Mouse (Mus musculus): Measurements from ENCODE around the gene Arl6ip6. TPM values are rescaled to one million over a fixed set of nuclear protein-coding genes. Genes with fewer than 3 reads are reported as not detected.

Arl6ip6 gene
- polyA plus RNA-seq (2015; fragmentation: Nextera tagmentation; extraction: Ambion mirVana) = 42.0 and 43.0 TPM in 2 replicates

GRCm38 (mm10) chr2:53191523-53192220 is at the start of gene Arl6ip6:
Gene Arl6ip6, plus strand, starts transcription at chr2:53191726.
- Histone ChIP-seq H3K9me3 (no peaks in the 10 kb centered on the region), H3K27ac (peak within 1 kb of the TSS; percentile 97), H3K4me3 (peak within 1 kb of the TSS; percentile 86), H3K36me3 (peaks cover 13% of the 10 kb centered on the region), H3K4me2 (peak within 1 kb of the TSS; percentile 61), H3K9ac (peak within 1 kb of the TSS; percentile 79), H3K4me1 (peaks cover 6% of the 10 kb centered on the region; the same call in 1 of the 2 replicates), H3K27me3 (no peaks in the 10 kb centered on the region)
- ATAC-seq (ENCODE audit: insufficient number of reproducible peaks, low FRiP score, low TSS enrichment, low read depth) = peak; percentile 86
- WGBS = under 1% methylated on average over 81 of the region's 82 CpGs

GRCm38 (mm10) chr2:53146852-53147251 is 44.7 kb upstream of the Arl6ip6 start:
- peaks cover 36% of the 10 kb centered on the region for H3K36me3 ChIP-seq

GRCm38 (mm10) chr2:53173966-53174365 is 17.6 kb upstream of the Arl6ip6 start:
- no peak for ATAC-seq (ENCODE audit: insufficient number of reproducible peaks, low FRiP score, low TSS enrichment, low read depth)
- no peak overlapping the region for H3K4me3 ChIP-seq
- H3K9me3 ChIP-seq = no peaks in the 10 kb centered on the region
- H3K27ac ChIP-seq = no peak overlapping the region
- peaks cover 19% of the 10 kb centered on the region for H3K36me3 ChIP-seq
- H3K9ac ChIP-seq = no peak overlapping the region
- no peak overlapping the region for H3K4me2 ChIP-seq
- no peaks in the 10 kb centered on the region for H3K4me1 ChIP-seq
- no peaks in the 10 kb centered on the region for H3K27me3 ChIP-seq

More at GRCm38 (mm10) chr2:53146852-53147251, 44.7 kb upstream of the Arl6ip6 start:
- H3K9me3 ChIP-seq = no peaks in the 10 kb centered on the region
- H3K4me2 ChIP-seq = no peak overlapping the region
- no peak overlapping the region for H3K9ac ChIP-seq
- no peak overlapping the region for H3K27ac ChIP-seq
- no peaks in the 10 kb centered on the region for H3K4me1 ChIP-seq
- ATAC-seq (ENCODE audit: insufficient number of reproducible peaks, low FRiP score, low TSS enrichment, low read depth) = no peak
- H3K4me3 ChIP-seq = no peak overlapping the region
- no peaks in the 10 kb centered on the region for H3K27me3 ChIP-seq

- WGBS = 84% methylated on average over 3 of the region's 3 CpGs
- H3K27me3 ChIP-seq = no peaks in the 10 kb centered on the region
- no peak overlapping the region for H3K4me3 ChIP-seq
- no peak overlapping the region for H3K27ac ChIP-seq
- ATAC-seq (ENCODE audit: insufficient number of reproducible peaks, low FRiP score, low TSS enrichment, low read depth) = no peak
- no peaks in the 10 kb centered on the region for H3K9me3 ChIP-seq
- no peak overlapping the region for H3K9ac ChIP-seq
- no peak overlapping the region for H3K4me2 ChIP-seq
- H3K36me3 ChIP-seq = peaks cover 15% of the 10 kb centered on the region
- no peaks in the 10 kb centered on the region; the same call in 1 of the 2 replicates for H3K4me1 ChIP-seq
Measured at GRCm38 (mm10) chr2:53178966-53179365, 12.6 kb upstream of the Arl6ip6 start.

- Histone ChIP-seq H3K36me3 (peaks cover 9% of the 10 kb centered on the region; the same call in 1 of the 2 replicates), H3K9ac (no peak overlapping the region), H3K27me3 (no peaks in the 10 kb centered on the region)
Measured at GRCm38 (mm10) chr2:53179876-53180275, 11.7 kb upstream of the Arl6ip6 start.

GRCm38 (mm10) chr2:53189811-53190210 is 1.7 kb upstream of the Arl6ip6 start:
- Histone ChIP-seq H3K36me3 (0 out of 2 replicates have a peak, but pooled peaks cover under 1% of the 10 kb centered on the region), H3K4me3 (peak overlapping the region; percentile 86; the same call in 1 of the 2 replicates), H3K27ac (no peak overlapping the region), H3K27me3 (no peaks in the 10 kb centered on the region), H3K9me3 (no peaks in the 10 kb centered on the region), H3K4me1 (peaks cover 6% of the 10 kb centered on the region; the same call in 1 of the 2 replicates), H3K9ac (no peak overlapping the region), H3K4me2 (peak overlapping the region; percentile 56)
- WGBS = 65% methylated on average over 3 of the region's 3 CpGs
- ATAC-seq (ENCODE audit: insufficient number of reproducible peaks, low FRiP score, low TSS enrichment, low read depth) = no peak

More at GRCm38 (mm10) chr2:53179876-53180275, 11.7 kb upstream of the Arl6ip6 start:
- no peak overlapping the region for H3K4me3 ChIP-seq
- no peaks in the 10 kb centered on the region; the same call in 1 of the 2 replicates for H3K4me1 ChIP-seq
- no peak for ATAC-seq (ENCODE audit: insufficient number of reproducible peaks, low FRiP score, low TSS enrichment, low read depth)
- H3K4me2 ChIP-seq = no peak overlapping the region
- H3K27ac ChIP-seq = no peak overlapping the region
- H3K9me3 ChIP-seq = no peaks in the 10 kb centered on the region

- Histone ChIP-seq H3K27me3 (no peaks in the 10 kb centered on the region), H3K4me3 (peak within 1 kb of the TSS; percentile 86), H3K4me2 (peak within 1 kb of the TSS; percentile 61), H3K9ac (peak within 1 kb of the TSS; percentile 79), H3K36me3 (peaks cover 8% of the 10 kb centered on the region), H3K9me3 (no peaks in the 10 kb centered on the region), H3K4me1 (peaks cover 6% of the 10 kb centered on the region; the same call in 1 of the 2 replicates), H3K27ac (peak within 1 kb of the TSS; percentile 97)
- under 1% methylated on average over 53 of the region's 53 CpGs for WGBS
- ATAC-seq (ENCODE audit: insufficient number of reproducible peaks, low FRiP score, low TSS enrichment, low read depth) = peak; percentile 99
Measured at GRCm38 (mm10) chr2:53190684-53191511, 628 bp upstream of the Arl6ip6 start, which contains the start of gene Prpf40a. Gene Prpf40a, minus strand, starts transcription at chr2:53191284.

- H3K4me1 ChIP-seq = peaks cover 6% of the 10 kb centered on the region; the same call in 1 of the 2 replicates
- no peaks in the 10 kb centered on the region for H3K27me3 ChIP-seq
- peak overlapping the region; percentile 75 for H3K9ac ChIP-seq
- ATAC-seq (ENCODE audit: insufficient number of reproducible peaks, low FRiP score, low TSS enrichment, low read depth) = no peak
- H3K9me3 ChIP-seq = no peaks in the 10 kb centered on the region
- H3K36me3 ChIP-seq = peaks cover 14% of the 10 kb centered on the region
- H3K4me2 ChIP-seq = peak overlapping the region; percentile 61
- H3K4me3 ChIP-seq = peak overlapping the region; percentile 86
- WGBS = under 1% methylated on average over 20 of the region's 20 CpGs
- peak overlapping the region; percentile 97 for H3K27ac ChIP-seq
Measured at GRCm38 (mm10) chr2:53192386-53192785, 860 bp downstream of the Arl6ip6 start.

GRCm38 (mm10) chr2:53196431-53196830 is 4.9 kb downstream of the Arl6ip6 start:
- no peak for ATAC-seq (ENCODE audit: insufficient number of reproducible peaks, low FRiP score, low TSS enrichment, low read depth)
- 92% methylated on average over 10 of the region's 10 CpGs for WGBS

GRCm38 (mm10) chr2:53199203-53199602 is 7.7 kb downstream of the Arl6ip6 start:
- H3K27ac ChIP-seq = no peak overlapping the region
- ATAC-seq (ENCODE audit: insufficient number of reproducible peaks, low FRiP score, low TSS enrichment, low read depth) = no peak
- WGBS = 66% methylated on average over 1 of the region's 1 CpGs
- H3K4me1 ChIP-seq = no peaks in the 10 kb centered on the region
- H3K4me3 ChIP-seq = no peak overlapping the region
- H3K9ac ChIP-seq = no peak overlapping the region
- peaks cover 14% of the 10 kb centered on the region for H3K36me3 ChIP-seq
- no peak overlapping the region for H3K4me2 ChIP-seq
- no peaks in the 10 kb centered on the region for H3K9me3 ChIP-seq
- no peaks in the 10 kb centered on the region for H3K27me3 ChIP-seq

More at GRCm38 (mm10) chr2:53196431-53196830, 4.9 kb downstream of the Arl6ip6 start:
- H3K27me3 ChIP-seq = no peaks in the 10 kb centered on the region
- H3K9ac ChIP-seq = no peak overlapping the region
- H3K4me1 ChIP-seq = no peaks in the 10 kb centered on the region
- no peaks in the 10 kb centered on the region for H3K9me3 ChIP-seq
- H3K4me2 ChIP-seq = no peak overlapping the region
- H3K36me3 ChIP-seq = peaks cover 14% of the 10 kb centered on the region
- no peak overlapping the region for H3K27ac ChIP-seq
- no peak overlapping the region for H3K4me3 ChIP-seq

GRCm38 (mm10) chr2:53200164-53200885 is 8.8 kb downstream of the Arl6ip6 start:
- 83% methylated on average over 4 of the region's 4 CpGs for WGBS
- no peaks in the 10 kb centered on the region for H3K27me3 ChIP-seq

More at GRCm38 (mm10) chr2:53200164-53200885, 8.8 kb downstream of the Arl6ip6 start:
- ATAC-seq (ENCODE audit: insufficient number of reproducible peaks, low FRiP score, low TSS enrichment, low read depth) = no peak
- H3K4me3 ChIP-seq = no peak overlapping the region
- H3K4me1 ChIP-seq = no peaks in the 10 kb centered on the region
- peaks cover 10% of the 10 kb centered on the region for H3K36me3 ChIP-seq
- no peak overlapping the region for H3K4me2 ChIP-seq
- no peaks in the 10 kb centered on the region for H3K9me3 ChIP-seq
- H3K27ac ChIP-seq = no peak overlapping the region
- H3K9ac ChIP-seq = no peak overlapping the region

All from limb, embryonic 15.5 days (tissue).